Comparison of ENCODE assay signal across 10 mouse cellular contexts in the genomic region with DNA sequence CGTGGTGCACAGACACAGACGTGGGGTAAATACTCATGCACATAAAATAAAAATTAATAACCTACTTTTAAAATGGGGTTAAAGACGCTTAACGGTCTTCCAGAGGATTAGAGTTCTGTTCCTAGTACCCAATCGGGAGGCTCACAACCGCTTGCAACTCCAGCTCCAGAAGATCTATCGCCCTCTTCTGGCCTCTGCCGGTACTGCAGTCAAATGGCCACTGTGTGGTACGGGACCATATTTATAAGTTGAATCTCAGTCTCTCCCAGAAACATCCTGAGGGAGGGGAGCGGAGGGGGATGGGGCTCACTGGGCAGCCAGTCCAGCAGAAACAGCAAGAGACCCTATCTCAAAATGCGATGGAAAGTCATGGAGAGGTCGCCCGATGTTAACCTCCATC. TPM values are rescaled to one million over a fixed set of nuclear protein-coding genes. Genes with fewer than 3 reads are reported as not detected.
A peak's percentile ranks its signal among the peaks of the same experiment; 100 is the strongest.
DNase-seq lines count a peak whose midpoint lies in the region; ATAC-seq and TF ChIP-seq lines count a peak whose summit lies in the region.
"Had no signal": no experiment of that assay in that cellular context is flagged by ENCODE, and none has a peak within 500 bp of the region (broad histone marks: within the 10 kb centered on the region; RNA-seq: fewer than 3 reads in every experiment).

No protein-coding gene starts in this region.

- H3K9ac ChIP-seq in forebrain, embryonic 16.5 days (replicated peaks; ENCODE audit: low read depth, low read length): no peak overlapping the region
- H3K9ac ChIP-seq: neural tube, embryonic 13.5 days had no signal

- TF ChIP-seq CTCF in left cerebral cortex, adult 2 months (IDR thresholded peaks at IDR 0.05): peak; percentile 42
- TF ChIP-seq CTCF in bone marrow, adult 2 months (IDR thresholded peaks at IDR 0.05; ENCODE audit: control insufficient read depth, insufficient read depth, low read length): peak; percentile 65

- DNase-seq in CD4-positive, CD25-positive, alpha-beta regulatory T cell, adult 2 months (ENCODE audit: low read depth, low spot score): peak; percentile 71
- no peak for DNase-seq in left cerebral cortex, adult 2 months (ENCODE audit: extremely low spot score in 1 of 2, low spot score in 2 of 2)
- no peak for DNase-seq in left cerebral cortex, postnatal 4 days
- peak; percentile 53 for DNase-seq in retina, postnatal 1 day
- DNase-seq in urinary bladder, postnatal 25 days (ENCODE audit: low spot score): no peak
- DNase-seq: layer of hippocampus, adult 9-11 months had no signal

- intact Hi-C loops in left cerebral cortex, adult 2 months (cut with DNase I): loop anchor here (2.0 to 10.0 kb wide), 4 partner anchors 603 to 1033 kb away; no protein-coding TSS in a partner anchor
- intact Hi-C loops in left cerebral cortex, postnatal 4 days (cut with DNase I): loop anchor here (10.0 kb wide), 1 partner anchor 943 kb away; no protein-coding TSS in a partner anchor

- H3K4me2 ChIP-seq in forebrain, embryonic 16.5 days (ENCODE audit: low read length): no peak overlapping the region

- no peaks in the 10 kb centered on the region for H3K9me3 ChIP-seq in forebrain, embryonic 16.5 days (ENCODE audit: control insufficient read depth, low read length)

- TF ChIP-seq POLR2A in bone marrow, adult 2 months (IDR thresholded peaks at IDR 0.05; ENCODE audit: borderline replicate concordance, control insufficient read depth, low read depth, low read length): no peak

- H3K36me3 ChIP-seq in forebrain, embryonic 16.5 days (ENCODE audit: control insufficient read depth, insufficient read depth): no peaks in the 10 kb centered on the region
- H3K36me3 ChIP-seq: neural tube, embryonic 13.5 days had no signal

- no peak overlapping the region for H3K4me3 ChIP-seq in left cerebral cortex, adult 2 months
- H3K4me3 ChIP-seq in bone marrow, adult 2 months (replicated peaks; ENCODE audit: control insufficient read depth, low read depth, low read length): no peak overlapping the region
- H3K4me3 ChIP-seq in forebrain, embryonic 16.5 days (replicated peaks; ENCODE audit: low read length): no peak overlapping the region
- H3K4me3 ChIP-seq: neural tube, embryonic 13.5 days had no signal

- ATAC-seq in CD4-positive, CD25-positive, alpha-beta regulatory T cell, adult 4 months: no peak
- no peak for ATAC-seq in forebrain, embryonic 16.5 days

- no peak overlapping the region for H3K27ac ChIP-seq in left cerebral cortex, adult 2 months
- no peak overlapping the region for H3K27ac ChIP-seq in bone marrow, adult 2 months (ENCODE audit: control insufficient read depth, insufficient read depth, low read depth, low read length, poor library complexity)
- no peak overlapping the region for H3K27ac ChIP-seq in forebrain, embryonic 16.5 days (ENCODE audit: low read length)
- H3K27ac ChIP-seq: neural tube, embryonic 13.5 days had no signal

- no peaks in the 10 kb centered on the region for H3K27me3 ChIP-seq in forebrain, embryonic 16.5 days (replicated peaks; ENCODE audit: control insufficient read depth, insufficient read depth, low read length)
- H3K27me3 ChIP-seq: neural tube, embryonic 13.5 days had no signal

- peaks cover 1% of the 10 kb centered on the region; the same call in 1 of the 2 replicates for H3K4me1 ChIP-seq in bone marrow, adult 2 months (ENCODE audit: control insufficient read depth, insufficient read depth, low read length)
- H3K4me1 ChIP-seq in forebrain, embryonic 16.5 days (replicated peaks; ENCODE audit: control insufficient read depth, insufficient read depth, low read length): peaks cover 14% of the 10 kb centered on the region
- H3K4me1 ChIP-seq: neural tube, embryonic 13.5 days had no signal

- WGBS in bone marrow, adult 2 months: 76% methylated on average over 13 of the region's 13 CpGs
- 83% methylated on average over 13 of the region's 13 CpGs for WGBS in forebrain, embryonic 16.5 days

RNA-seq across cellular contexts. Expression of gene Suds3, which starts 47.7 kb away (rescaled TPM):
- 10 to 100 TPM; 10.7 to 13.2 TPM for polyA plus RNA-seq in CD4-positive, CD25-positive, alpha-beta regulatory T cell, adult 4 months (2017; shearing (Covaris generic))
- 100 to 1,000 TPM; 117 to 141 TPM for total RNA-seq in left cerebral cortex, adult 2 months (2021)
- total RNA-seq in left cerebral cortex, postnatal 4 days (2021): 10 to 100 TPM; 81.4 to 81.6 TPM
- polyA plus RNA-seq in bone marrow, adult 2 months (2011; ENCODE audit: insufficient read depth, insufficient read length, low replicate concordance, missing spikeins): 40.4 and 57.7 TPM in 2 replicates
- 83.0 and 93.0 TPM in 2 replicates for polyA plus RNA-seq in forebrain, embryonic 16.5 days (2015; fragmentation: Nextera tagmentation; extraction: Ambion mirVana)

RNA-seq across cellular contexts. Expression of gene Taok3, which starts 51.7 kb away (rescaled TPM):
- polyA plus RNA-seq in CD4-positive, CD25-positive, alpha-beta regulatory T cell, adult 4 months (2017; shearing (Covaris generic)): 100 to 1,000 TPM; 125 to 142 TPM
- 10 to 100 TPM; 52.5 to 54.7 TPM for total RNA-seq in left cerebral cortex, adult 2 months (2021)
- total RNA-seq in left cerebral cortex, postnatal 4 days (2021): 10 to 100 TPM; 80.6 to 85.3 TPM
- polyA plus RNA-seq in bone marrow, adult 2 months (2011; ENCODE audit: insufficient read depth, insufficient read length, low replicate concordance, missing spikeins): 31.0 and 47.6 TPM in 2 replicates
- polyA plus RNA-seq in forebrain, embryonic 16.5 days (2015; fragmentation: Nextera tagmentation; extraction: Ambion mirVana): 58.1 and 58.2 TPM in 2 replicates

Comparison
In these comparisons a context has a peak if more than half of its experiments do, and no peak if none do; other contexts are left out.
1. DNase-seq: peak in CD4-positive, CD25-positive, alpha-beta regulatory T cell, adult 2 months (single experiment) and retina, postnatal 1 day (single experiment); none in left cerebral cortex, adult 2 months (0 of 2), left cerebral cortex, postnatal 4 days (single experiment) and urinary bladder, postnatal 25 days (single experiment).